Mouse (Mus musculus): Measurements from ENCODE around the gene Pitpnb. TPM values are rescaled to one million over a fixed set of nuclear protein-coding genes. Genes with fewer than 3 reads are reported as not detected.

The Pitpnb gene
- polyA plus RNA-seq, 1 experiment from 2014 or later, result 109 TPM

GRCm38 (mm10) chr5:111301736-111302135 is 28.8 kb upstream of the Pitpnb start:
- Histone ChIP-seq H3K36me3 (ENCODE audit: control insufficient read depth, insufficient read depth, low read length) (no peaks in the 10 kb centered on the region), H3K4me1 (ENCODE audit: control insufficient read depth, insufficient read depth, low read length) (no peaks in the 10 kb centered on the region), H3K4me3 (ENCODE audit: low read depth, low read length) (no peak overlapping the region), H3K9me3 (ENCODE audit: control insufficient read depth, low read length) (no peaks in the 10 kb centered on the region), H3K4me2 (ENCODE audit: low read depth, low read length) (no peak overlapping the region), H3K27me3 (ENCODE audit: control insufficient read depth, insufficient read depth, low read length) (no peaks in the 10 kb centered on the region), H3K9ac (replicated peaks; ENCODE audit: low read depth, low read length) (no peak overlapping the region), H3K27ac (ENCODE audit: low read depth, low read length) (no peak overlapping the region)
- 80% methylated on average over 7 of the region's 7 CpGs for WGBS
- ATAC-seq (ENCODE audit: low read depth), result no peak

GRCm38 (mm10) chr5:111304730-111305129 is 25.8 kb upstream of the Pitpnb start:
- H3K27me3 ChIP-seq (ENCODE audit: control insufficient read depth, insufficient read depth, low read length), result no peaks in the 10 kb centered on the region
- H3K36me3 ChIP-seq (ENCODE audit: control insufficient read depth, insufficient read depth, low read length), result no peaks in the 10 kb centered on the region
- ATAC-seq (ENCODE audit: low read depth), result no peak
- 91% methylated on average over 3 of the region's 3 CpGs for WGBS
- no peak overlapping the region for H3K27ac ChIP-seq (ENCODE audit: low read depth, low read length)
- H3K4me1 ChIP-seq (ENCODE audit: control insufficient read depth, insufficient read depth, low read length), result no peaks in the 10 kb centered on the region
- H3K4me2 ChIP-seq (ENCODE audit: low read depth, low read length), result no peak overlapping the region
- H3K9me3 ChIP-seq (ENCODE audit: control insufficient read depth, low read length), result no peaks in the 10 kb centered on the region
- no peak overlapping the region for H3K4me3 ChIP-seq (ENCODE audit: low read depth, low read length)
- no peak overlapping the region for H3K9ac ChIP-seq (replicated peaks; ENCODE audit: low read depth, low read length)

- no peaks in the 10 kb centered on the region for H3K36me3 ChIP-seq (ENCODE audit: control insufficient read depth, insufficient read depth, low read length)
- H3K27ac ChIP-seq (ENCODE audit: low read depth, low read length), result no peak overlapping the region
- ATAC-seq (ENCODE audit: low read depth), result no peak
- H3K27me3 ChIP-seq (ENCODE audit: control insufficient read depth, insufficient read depth, low read length), result no peaks in the 10 kb centered on the region
- no peaks in the 10 kb centered on the region for H3K4me1 ChIP-seq (ENCODE audit: control insufficient read depth, insufficient read depth, low read length)
- no peaks in the 10 kb centered on the region for H3K9me3 ChIP-seq (ENCODE audit: control insufficient read depth, low read length)
- no peak overlapping the region for H3K4me3 ChIP-seq (ENCODE audit: low read depth, low read length)
- no peak overlapping the region for H3K9ac ChIP-seq (replicated peaks; ENCODE audit: low read depth, low read length)
- H3K4me2 ChIP-seq (ENCODE audit: low read depth, low read length), result no peak overlapping the region
- WGBS, result 88% methylated on average over 6 of the region's 6 CpGs
These were observed 20.4 kb upstream of the Pitpnb start for GRCm38 (mm10) chr5:111310185-111310584.

GRCm38 (mm10) chr5:111313833-111314232 is 16.7 kb upstream of the Pitpnb start:
- Histone ChIP-seq H3K9me3 (ENCODE audit: control insufficient read depth, low read length) (no peaks in the 10 kb centered on the region), H3K4me2 (ENCODE audit: low read depth, low read length) (no peak overlapping the region), H3K27me3 (ENCODE audit: control insufficient read depth, insufficient read depth, low read length) (no peaks in the 10 kb centered on the region), H3K27ac (ENCODE audit: low read depth, low read length) (no peak overlapping the region), H3K4me1 (ENCODE audit: control insufficient read depth, insufficient read depth, low read length) (no peaks in the 10 kb centered on the region), H3K36me3 (ENCODE audit: control insufficient read depth, insufficient read depth, low read length) (no peaks in the 10 kb centered on the region), H3K4me3 (ENCODE audit: low read depth, low read length) (no peak overlapping the region), H3K9ac (replicated peaks; ENCODE audit: low read depth, low read length) (no peak overlapping the region)
- 92% methylated on average over 9 of the region's 9 CpGs for WGBS
- no peak for ATAC-seq (ENCODE audit: low read depth)

GRCm38 (mm10) chr5:111315061-111315460 is 15.5 kb upstream of the Pitpnb start:
- Histone ChIP-seq H3K4me2 (ENCODE audit: low read depth, low read length) (no peak overlapping the region), H3K36me3 (ENCODE audit: control insufficient read depth, insufficient read depth, low read length) (no peaks in the 10 kb centered on the region), H3K9me3 (ENCODE audit: control insufficient read depth, low read length) (no peaks in the 10 kb centered on the region), H3K27me3 (ENCODE audit: control insufficient read depth, insufficient read depth, low read length) (no peaks in the 10 kb centered on the region), H3K4me1 (ENCODE audit: control insufficient read depth, insufficient read depth, low read length) (no peaks in the 10 kb centered on the region), H3K4me3 (ENCODE audit: low read depth, low read length) (no peak overlapping the region), H3K27ac (ENCODE audit: low read depth, low read length) (no peak overlapping the region), H3K9ac (replicated peaks; ENCODE audit: low read depth, low read length) (no peak overlapping the region)
- ATAC-seq (ENCODE audit: low read depth), result no peak
- whole genome bisulfite sequencing, result 89% methylated on average over 6 of the region's 6 CpGs

GRCm38 (mm10) chr5:111317526-111317925 is 13.0 kb upstream of the Pitpnb start:
- ATAC-seq (ENCODE audit: low read depth), result no peak
- no peaks in the 10 kb centered on the region for H3K36me3 ChIP-seq (ENCODE audit: control insufficient read depth, insufficient read depth, low read length)
- no peak overlapping the region for H3K4me2 ChIP-seq (ENCODE audit: low read depth, low read length)
- WGBS, result 94% methylated on average over 3 of the region's 3 CpGs
- no peaks in the 10 kb centered on the region for H3K9me3 ChIP-seq (ENCODE audit: control insufficient read depth, low read length)
- no peak overlapping the region for H3K9ac ChIP-seq (replicated peaks; ENCODE audit: low read depth, low read length)
- H3K27ac ChIP-seq (ENCODE audit: low read depth, low read length), result no peak overlapping the region
- no peak overlapping the region for H3K4me3 ChIP-seq (ENCODE audit: low read depth, low read length)
- no peaks in the 10 kb centered on the region for H3K27me3 ChIP-seq (ENCODE audit: control insufficient read depth, insufficient read depth, low read length)
- H3K4me1 ChIP-seq (ENCODE audit: control insufficient read depth, insufficient read depth, low read length), result no peaks in the 10 kb centered on the region

- H3K9ac ChIP-seq (replicated peaks; ENCODE audit: low read depth, low read length), result no peak overlapping the region
- H3K4me1 ChIP-seq (ENCODE audit: control insufficient read depth, insufficient read depth, low read length), result no peaks in the 10 kb centered on the region
- 64% methylated on average over 1 of the region's 1 CpGs for WGBS
- H3K36me3 ChIP-seq (ENCODE audit: control insufficient read depth, insufficient read depth, low read length), result no peaks in the 10 kb centered on the region
- no peak for ATAC-seq (ENCODE audit: low read depth)
- no peaks in the 10 kb centered on the region for H3K27me3 ChIP-seq (ENCODE audit: control insufficient read depth, insufficient read depth, low read length)
- H3K4me3 ChIP-seq (ENCODE audit: low read depth, low read length), result no peak overlapping the region
- H3K9me3 ChIP-seq (ENCODE audit: control insufficient read depth, low read length), result no peaks in the 10 kb centered on the region
- no peak overlapping the region for H3K4me2 ChIP-seq (ENCODE audit: low read depth, low read length)
- H3K27ac ChIP-seq (ENCODE audit: low read depth, low read length), result no peak overlapping the region
These were observed 11.6 kb upstream of the Pitpnb start for GRCm38 (mm10) chr5:111318946-111319345.

- H3K9ac ChIP-seq (replicated peaks; ENCODE audit: low read depth, low read length), result no peak overlapping the region
- H3K4me3 ChIP-seq (ENCODE audit: low read depth, low read length), result no peak overlapping the region
- WGBS, result 33% methylated on average over 1 of the region's 1 CpGs
- no peaks in the 10 kb centered on the region for H3K9me3 ChIP-seq (ENCODE audit: control insufficient read depth, low read length)
- H3K4me2 ChIP-seq (ENCODE audit: low read depth, low read length), result no peak overlapping the region
- no peaks in the 10 kb centered on the region for H3K36me3 ChIP-seq (ENCODE audit: control insufficient read depth, insufficient read depth, low read length)
- no peaks in the 10 kb centered on the region for H3K4me1 ChIP-seq (ENCODE audit: control insufficient read depth, insufficient read depth, low read length)
- no peaks in the 10 kb centered on the region; the same call in 1 of the 2 replicates for H3K27me3 ChIP-seq (ENCODE audit: control insufficient read depth, insufficient read depth, low read length)
- ATAC-seq (ENCODE audit: low read depth), result no peak
- H3K27ac ChIP-seq (ENCODE audit: low read depth, low read length), result no peak overlapping the region
These were observed 4.8 kb upstream of the Pitpnb start for GRCm38 (mm10) chr5:111325813-111326212.

- no peaks in the 10 kb centered on the region for H3K36me3 ChIP-seq (ENCODE audit: control insufficient read depth, insufficient read depth, low read length)
- H3K4me3 ChIP-seq (ENCODE audit: low read depth, low read length), result no peak overlapping the region
- peaks cover 8% of the 10 kb centered on the region for H3K4me1 ChIP-seq (ENCODE audit: control insufficient read depth, insufficient read depth, low read length)
- ATAC-seq (ENCODE audit: low read depth), result no peak
- H3K9me3 ChIP-seq (ENCODE audit: control insufficient read depth, low read length), result no peaks in the 10 kb centered on the region
- WGBS, result 87% methylated on average over 7 of the region's 7 CpGs
- H3K9ac ChIP-seq (replicated peaks; ENCODE audit: low read depth, low read length), result no peak overlapping the region
- H3K4me2 ChIP-seq (ENCODE audit: low read depth, low read length), result no peak overlapping the region
- no peaks in the 10 kb centered on the region; the same call in 1 of the 2 replicates for H3K27me3 ChIP-seq (ENCODE audit: control insufficient read depth, insufficient read depth, low read length)
- no peak overlapping the region for H3K27ac ChIP-seq (ENCODE audit: low read depth, low read length)
These were observed 3.1 kb upstream of the Pitpnb start for GRCm38 (mm10) chr5:111327420-111327819.
